Mouse (Mus musculus) embryo, embryonic 10 days (tissue): ENCODE measurements around the gene Abi1.
"Not testable (repeated sequence)": the region's sequence is repeated elsewhere in the genome, so short reads cannot be mapped to it uniquely, and the experiment has no call there.

Source experiments
- DNase-seq: peaks from one replicate; pipeline ENCODE4 v3.0.0-alpha.2; 2015; ENCODE audit warnings: low spot score

Gene Abi1

GRCm38 (mm10) chr2:23040001-23040646 lies at the start of gene Abi1:
Gene Abi1 (minus strand): TSS chr2:23040241.
- DNase-seq: peak; percentile 98

- no peak for DNase-seq
Observed at GRCm38 (mm10) chr2:23084540-23084939, 44.5 kb upstream of the Abi1 start.

- no peak for DNase-seq
Observed at GRCm38 (mm10) chr2:23078588-23078987, 38.5 kb upstream of the Abi1 start.

- DNase-seq: no peak
Observed at GRCm38 (mm10) chr2:23077693-23078092, 37.7 kb upstream of the Abi1 start.

- no peak for DNase-seq
Observed at GRCm38 (mm10) chr2:23076783-23077182, 36.7 kb upstream of the Abi1 start.

- no peak for DNase-seq
Observed at GRCm38 (mm10) chr2:23075846-23076245, 35.8 kb upstream of the Abi1 start.

GRCm38 (mm10) chr2:23071406-23071805 lies 31.4 kb upstream of the Abi1 start:
- no peak for DNase-seq

- no peak for DNase-seq
Observed at GRCm38 (mm10) chr2:23070491-23070890, 30.4 kb upstream of the Abi1 start.

GRCm38 (mm10) chr2:23068894-23069744 lies 29.1 kb upstream of the Abi1 start:
- DNase-seq: peak; percentile 93

GRCm38 (mm10) chr2:23068370-23068737 lies 28.3 kb upstream of the Abi1 start:
- no peak for DNase-seq

GRCm38 (mm10) chr2:23067552-23068369 lies 27.7 kb upstream of the Abi1 start, which contains the start of gene Acbd5:
Gene Acbd5 (plus strand): TSS chr2:23068167.
- peak; percentile 97 for DNase-seq

- no peak for DNase-seq
Observed at GRCm38 (mm10) chr2:23052523-23052922, 12.5 kb upstream of the Abi1 start.

GRCm38 (mm10) chr2:23051890-23052289 lies 11.8 kb upstream of the Abi1 start:
- DNase-seq: no peak

- no peak for DNase-seq
Observed at GRCm38 (mm10) chr2:23048006-23048405, 8.0 kb upstream of the Abi1 start.

- DNase-seq: no peak
Observed at GRCm38 (mm10) chr2:23045703-23046102, 5.7 kb upstream of the Abi1 start.

- no peak for DNase-seq
Observed at GRCm38 (mm10) chr2:23042189-23042588, 2.1 kb upstream of the Abi1 start.

- no peak for DNase-seq
Observed at GRCm38 (mm10) chr2:23041457-23041856, 1.4 kb upstream of the Abi1 start.

- DNase-seq: not testable (repeated sequence)
Observed at GRCm38 (mm10) chr2:23040690-23041089, 649 bp upstream of the Abi1 start.

GRCm38 (mm10) chr2:23039082-23040000 lies 700 bp downstream of the Abi1 start:
- peak; percentile 35 for DNase-seq

- no peak for DNase-seq
Observed at GRCm38 (mm10) chr2:23035467-23035866, 4.6 kb downstream of the Abi1 start.

GRCm38 (mm10) chr2:23034692-23035435 lies 5.2 kb downstream of the Abi1 start:
- DNase-seq: no peak
